Mouse (Mus musculus) ES-E14 (cell line): ENCODE results near the gene Fam135a. TPM values are rescaled to one million over a fixed set of nuclear protein-coding genes. Genes with fewer than 3 reads are reported as not detected.

Experiments used
- DNase-seq: peaks from one replicate; pipeline ENCODE4 v3.0.0-alpha.2; 2013; ENCODE audit warnings: low read depth, low spot score
- H3K27ac ChIP-seq: 2 replicates; pipeline ENCODE4 v1.5.1; 2012; ENCODE audit warnings: low read depth, mild to moderate bottlenecking, low read length, moderate library complexity, mixed read lengths; ENCODE audit not compliant: poor library complexity, insufficient read depth, severe bottlenecking
- H3K36me3 ChIP-seq: 2 replicates; pipeline ENCODE4 v1.6.1; 2012; ENCODE audit warnings: mild to moderate bottlenecking, low read length, moderate library complexity, mixed read lengths; ENCODE audit not compliant: control insufficient read depth, poor library complexity, insufficient read depth, severe bottlenecking
- H3K4me1 ChIP-seq, 2 experiments: fragments of 150-350 bp in 1 of 2; sonication (generic) in 1 of 2; 2 replicates each; pipeline ENCODE4 v1.6.1; 2012; ENCODE audit warnings: low read length in 2 of 2, mild to moderate bottlenecking in 1 of 2, mixed read lengths in 1 of 2; ENCODE audit not compliant: control insufficient read depth in 2 of 2, insufficient read depth in 2 of 2, poor library complexity in 1 of 2
- H3K4me3 ChIP-seq, 2 experiments: fragments of 150-350 bp in 1 of 2; sonication (generic) in 1 of 2; 2 replicates each; pipeline ENCODE4 v1.5.1; 2012; ENCODE audit warnings: low read length in 2 of 2, low read depth in 1 of 2, mild to moderate bottlenecking in 1 of 2, mixed read lengths in 1 of 2; ENCODE audit not compliant: insufficient read depth in 1 of 2, poor library complexity in 1 of 2, severe bottlenecking in 1 of 2
- H3K9ac ChIP-seq: 2 replicates; pipeline ENCODE4 v1.6.1; 2012; ENCODE audit warnings: low read depth, mild to moderate bottlenecking, low read length, mixed read lengths; ENCODE audit not compliant: poor library complexity, insufficient read depth, severe bottlenecking
- H3K9me3 ChIP-seq: fragments of 150-350 bp; sonication (generic); 2 replicates; pipeline ENCODE4 v1.6.1; 2012; ENCODE audit warnings: low read depth, mild to moderate bottlenecking, low read length; ENCODE audit not compliant: control insufficient read depth, insufficient read depth
- CHD2 ChIP-seq: IDR thresholded peaks from 2 replicates; pipeline ENCODE4 v1.6.1; 2014; ENCODE audit warnings: mild to moderate bottlenecking, low read depth, low read length, inconsistent platforms
- HCFC1 ChIP-seq: IDR thresholded peaks from 2 replicates; pipeline ENCODE4 v1.6.1; 2012; ENCODE audit warnings: low read length, inconsistent platforms, borderline replicate concordance; ENCODE audit not compliant: insufficient read depth
- MAFK ChIP-seq: IDR thresholded peaks from 2 replicates; pipeline ENCODE4 v1.6.1; 2014; ENCODE audit warnings: mild to moderate bottlenecking, low read depth, low read length, inconsistent platforms; ENCODE audit not compliant: insufficient read depth
- ZC3H11A ChIP-seq: IDR thresholded peaks from 2 replicates; pipeline ENCODE4 v1.6.1; 2012; ENCODE audit warnings: low read depth, mild to moderate bottlenecking, inconsistent platforms, low read length, borderline replicate concordance
- ZNF384 ChIP-seq: IDR thresholded peaks from 2 replicates; pipeline ENCODE4 v1.6.1; 2012; ENCODE audit warnings: low read depth, low read length, inconsistent platforms
- in situ Hi-C, 2 experiments: fragments of 600-800 bp; cut with MboI; formaldehyde crosslinking; loops; one replicate each; pipeline ENCODE4 v1.15.1; 2025; ENCODE audit warnings: low sequenced_read_pairs in 2 of 2, inconsistent platforms in 1 of 2; ENCODE audit not compliant: unreplicated experiment in 2 of 2
- total RNA-seq: library from RNA; depleted of rRNA; stranded (reverse); fragments of 300-350 nt; gene quantifications from 2 replicates; pipeline ENCODE4 v1.2.3, GENCODE M21; 2012

Fam135a gene
- total RNA-seq, 1 experiment: 13.7 TPM

- no peaks in the 10 kb centered on the region for H3K36me3 ChIP-seq
- no peak overlapping the region for H3K9ac ChIP-seq
- H3K9me3 ChIP-seq: no peaks in the 10 kb centered on the region
- in situ Hi-C loops: no loop called here
- no peak overlapping the region for H3K27ac ChIP-seq
- no peak for TF ChIP-seq ZNF384
- TF ChIP-seq MAFK: no peak
- no peak for TF ChIP-seq CHD2
- TF ChIP-seq ZC3H11A: no peak
- no peak for TF ChIP-seq HCFC1
- DNase-seq: no peak
- H3K4me3 ChIP-seq: no peak overlapping the region
- H3K4me1 ChIP-seq: no peaks in the 10 kb centered on the region
Observed at GRCm38 (mm10) chr1:24055706-24056105, 44.4 kb downstream of the Fam135a start.

GRCm38 (mm10) chr1:24046730-24047510 is 53.2 kb downstream of the Fam135a start:
- DNase-seq: no peak
- Histone ChIP-seq H3K36me3 (peaks cover 3% of the 10 kb centered on the region; the same call in 1 of the 2 replicates), H3K9ac (no peak overlapping the region), H3K4me3 (no peak overlapping the region), H3K4me1 (peaks cover 2 to 4% of the 10 kb centered on the region in 2 experiments; a peak in 1 of 4 replicates), H3K9me3 (no peaks in the 10 kb centered on the region), H3K27ac (no peak overlapping the region)
- in situ Hi-C loops: no loop called here
- TF ChIP-seq HCFC1 (no peak), ZNF384 (no peak), ZC3H11A (no peak), MAFK (no peak), CHD2 (no peak)

- TF ChIP-seq CHD2: no peak
- no peak for TF ChIP-seq MAFK
- TF ChIP-seq HCFC1: no peak
- no peak for TF ChIP-seq ZC3H11A
- TF ChIP-seq ZNF384: no peak
- no peak overlapping the region for H3K9ac ChIP-seq
- H3K36me3 ChIP-seq: peaks cover 3% of the 10 kb centered on the region; the same call in 1 of the 2 replicates
- H3K9me3 ChIP-seq: no peaks in the 10 kb centered on the region
- no peak overlapping the region for H3K27ac ChIP-seq
- no peak for DNase-seq
- no peak overlapping the region for H3K4me3 ChIP-seq
- in situ Hi-C loops: no loop called here
- H3K4me1 ChIP-seq: peaks cover 2 to 4% of the 10 kb centered on the region in 2 experiments; a peak in 1 of 4 replicates
Observed at GRCm38 (mm10) chr1:24045627-24046026, 54.5 kb downstream of the Fam135a start.

GRCm38 (mm10) chr1:24043007-24043406 is 57.1 kb downstream of the Fam135a start:
- in situ Hi-C loops: no loop called here
- H3K9ac ChIP-seq: no peak overlapping the region
- H3K4me1 ChIP-seq: peaks cover 2 to 4% of the 10 kb centered on the region in 2 experiments; a peak in 1 of 4 replicates
- peaks cover 3% of the 10 kb centered on the region; the same call in 1 of the 2 replicates for H3K36me3 ChIP-seq
- H3K9me3 ChIP-seq: no peaks in the 10 kb centered on the region
- no peak overlapping the region for H3K4me3 ChIP-seq
- TF ChIP-seq ZNF384: no peak
- TF ChIP-seq HCFC1: no peak
- no peak for TF ChIP-seq CHD2
- no peak for TF ChIP-seq MAFK
- no peak for TF ChIP-seq ZC3H11A
- DNase-seq: peak; percentile 8
- no peak overlapping the region for H3K27ac ChIP-seq
